Mouse (Mus musculus): ENCODE data around the gene Fmn2. TPM values are rescaled to one million over a fixed set of nuclear protein-coding genes. Genes with fewer than 3 reads are reported as not detected.
A peak's percentile ranks its signal among the peaks of the same experiment; 100 is the strongest.

The Fmn2 gene
- polyA plus RNA-seq, 1 experiment from 2014 or later: 2.4 TPM

DNA sequence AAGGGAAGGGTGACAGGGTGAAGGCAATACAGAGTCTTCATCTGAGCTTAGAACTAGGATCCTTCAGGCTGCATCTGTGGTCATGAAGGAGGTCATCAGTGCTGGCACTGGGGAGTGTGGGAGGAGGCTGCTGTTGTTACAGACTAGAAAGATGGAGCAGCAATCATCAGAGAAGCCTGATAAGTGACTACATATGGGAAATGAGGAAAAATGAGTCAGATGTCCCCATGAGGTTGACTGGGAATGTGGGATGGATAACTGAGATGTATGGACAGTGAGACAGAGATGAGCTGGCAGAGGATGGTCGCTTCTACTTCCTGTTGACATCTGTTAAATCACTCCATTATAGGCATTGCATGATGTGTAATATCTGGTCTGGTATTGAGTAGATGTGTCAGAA, 139.3 kb downstream of the Fmn2 start:
- H3K27ac ChIP-seq (replicated peaks): no peak overlapping the region
- no peak for DNase-seq (ENCODE audit: low spot score)
- no peaks in the 10 kb centered on the region for H3K36me3 ChIP-seq (replicated peaks)
- no peaks in the 10 kb centered on the region for H3K27me3 ChIP-seq (replicated peaks; ENCODE audit: low read depth, poor library complexity, severe bottlenecking)
- no peak overlapping the region for H3K4me3 ChIP-seq
- H3K4me1 ChIP-seq: no peaks in the 10 kb centered on the region
- 83% methylated on average over 1 of the region's 1 CpGs for WGBS
- no peaks in the 10 kb centered on the region for H3K9me3 ChIP-seq

DNA sequence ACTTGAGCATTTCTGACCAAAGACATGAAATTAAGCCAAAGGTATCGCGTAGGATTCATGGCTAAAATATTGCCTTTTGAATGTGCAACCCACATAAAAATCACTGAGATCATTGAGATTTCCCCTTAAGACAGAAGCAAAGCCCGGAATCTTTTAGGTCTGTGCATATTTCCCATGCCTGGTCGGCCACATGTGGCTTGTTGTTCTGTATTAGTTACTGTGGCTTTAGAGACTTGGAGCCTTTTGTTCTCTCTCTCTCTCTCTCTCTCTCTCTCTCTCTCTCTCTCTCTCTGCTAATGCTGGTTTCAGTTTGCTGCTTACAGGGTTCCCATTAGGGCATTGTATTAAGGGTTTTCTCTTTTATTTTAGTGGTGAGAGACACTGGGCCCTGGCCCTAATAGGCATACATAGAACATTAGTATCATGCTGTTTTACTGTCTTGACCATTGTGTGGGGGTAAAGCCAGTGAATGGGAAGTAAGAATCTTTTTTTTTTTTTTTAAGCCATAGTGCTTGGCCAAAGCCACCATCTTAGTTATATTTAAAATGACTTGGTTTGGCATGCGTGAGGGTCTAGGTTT, 141.9 kb downstream of the Fmn2 start:
- DNase-seq (ENCODE audit: low spot score): no peak
- no peaks in the 10 kb centered on the region for H3K27me3 ChIP-seq (replicated peaks; ENCODE audit: low read depth, poor library complexity, severe bottlenecking)
- no peak overlapping the region for H3K4me3 ChIP-seq
- WGBS: 79% methylated on average over 5 of the region's 5 CpGs
- no peaks in the 10 kb centered on the region for H3K4me1 ChIP-seq
- H3K9me3 ChIP-seq: no peaks in the 10 kb centered on the region
- H3K36me3 ChIP-seq (replicated peaks): no peaks in the 10 kb centered on the region
- no peak overlapping the region for H3K27ac ChIP-seq (replicated peaks)

DNA sequence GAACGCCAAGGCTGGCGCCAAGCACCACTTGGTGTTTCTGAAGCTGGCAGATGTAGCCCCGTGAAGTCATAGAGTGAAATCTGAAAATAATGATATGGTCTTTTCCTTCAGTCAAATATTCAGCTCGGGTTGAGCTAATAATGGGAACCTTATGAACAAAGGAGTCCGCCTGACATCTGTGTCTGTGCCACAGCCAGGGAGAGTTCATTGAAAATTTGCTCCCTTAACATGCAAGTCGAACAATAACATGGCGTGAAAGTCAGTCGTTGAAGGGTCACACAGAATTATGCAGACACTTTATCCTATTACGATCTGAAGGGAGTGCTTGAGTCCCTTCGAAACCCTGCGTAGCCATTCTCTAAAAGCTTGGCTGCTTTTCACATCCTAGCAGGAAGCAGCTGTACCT, 147.8 kb downstream of the Fmn2 start:
- 75% methylated on average over 11 of the region's 11 CpGs for WGBS
- H3K27ac ChIP-seq (replicated peaks): no peak overlapping the region
- peak; percentile 19 for DNase-seq (ENCODE audit: low spot score)

DNA sequence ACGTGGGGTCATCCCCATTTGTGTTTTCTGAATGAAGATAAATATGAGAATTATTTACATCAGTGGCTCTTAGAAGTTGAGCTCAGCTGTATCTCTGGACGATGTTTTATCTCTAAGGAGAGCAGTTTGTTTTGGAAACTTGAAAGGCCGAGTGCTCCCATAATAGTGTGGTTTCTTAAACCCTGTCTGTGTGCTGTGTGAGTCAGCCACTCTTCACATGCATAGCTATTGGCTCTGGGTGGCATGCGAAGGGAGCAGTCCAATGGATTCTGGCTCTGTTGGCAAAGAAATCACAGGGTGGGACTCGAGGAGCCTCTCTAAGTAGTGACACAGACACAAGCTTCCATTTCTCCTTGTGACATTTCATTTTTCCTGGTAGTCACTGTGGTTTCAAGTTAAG, 152.9 kb downstream of the Fmn2 start:
- peaks cover 10% of the 10 kb centered on the region for H3K4me1 ChIP-seq
- H3K9me3 ChIP-seq: no peaks in the 10 kb centered on the region
- no peak overlapping the region for H3K4me3 ChIP-seq
- no peaks in the 10 kb centered on the region for H3K36me3 ChIP-seq (replicated peaks)
- 72% methylated on average over 5 of the region's 5 CpGs for WGBS
- H3K27ac ChIP-seq (replicated peaks): no peak overlapping the region
- no peak for DNase-seq (ENCODE audit: low spot score)
- no peaks in the 10 kb centered on the region for H3K27me3 ChIP-seq (replicated peaks; ENCODE audit: low read depth, poor library complexity, severe bottlenecking)

More for the DNA sequence above, 147.8 kb downstream of the Fmn2 start:
- Histone ChIP-seq H3K27me3 (replicated peaks; ENCODE audit: low read depth, poor library complexity, severe bottlenecking) (no peaks in the 10 kb centered on the region), H3K36me3 (replicated peaks) (no peaks in the 10 kb centered on the region), H3K9me3 (no peaks in the 10 kb centered on the region), H3K4me1 (peaks cover 4% of the 10 kb centered on the region; the same call in 1 of the 2 replicates), H3K4me3 (no peak overlapping the region)

DNA sequence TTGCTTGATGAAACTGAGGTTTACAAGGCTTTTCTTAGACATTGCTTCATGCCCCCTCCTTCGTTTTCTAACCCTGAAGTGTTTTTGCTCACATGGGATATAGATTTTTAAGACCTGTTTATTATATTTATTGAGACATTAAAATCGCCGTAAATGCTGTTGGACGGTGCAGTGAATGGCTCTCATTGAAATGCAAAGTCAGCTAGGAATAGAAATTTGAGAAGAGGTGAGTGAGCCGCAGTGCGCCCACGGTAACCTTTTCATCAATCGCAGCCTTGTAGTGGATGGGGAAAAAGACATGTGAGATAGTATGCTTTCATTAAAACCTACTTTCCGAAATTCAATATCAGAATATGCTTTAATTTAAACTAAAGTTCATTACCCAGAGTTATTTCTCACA, 153.7 kb downstream of the Fmn2 start:
- WGBS: 63% methylated on average over 9 of the region's 9 CpGs
- no peaks in the 10 kb centered on the region for H3K9me3 ChIP-seq
- H3K4me1 ChIP-seq: peaks cover 10% of the 10 kb centered on the region
- no peak for DNase-seq (ENCODE audit: low spot score)
- H3K27ac ChIP-seq (replicated peaks): no peak overlapping the region
- no peaks in the 10 kb centered on the region for H3K27me3 ChIP-seq (replicated peaks; ENCODE audit: low read depth, poor library complexity, severe bottlenecking)
- no peak overlapping the region for H3K4me3 ChIP-seq
- H3K36me3 ChIP-seq (replicated peaks): no peaks in the 10 kb centered on the region

DNA sequence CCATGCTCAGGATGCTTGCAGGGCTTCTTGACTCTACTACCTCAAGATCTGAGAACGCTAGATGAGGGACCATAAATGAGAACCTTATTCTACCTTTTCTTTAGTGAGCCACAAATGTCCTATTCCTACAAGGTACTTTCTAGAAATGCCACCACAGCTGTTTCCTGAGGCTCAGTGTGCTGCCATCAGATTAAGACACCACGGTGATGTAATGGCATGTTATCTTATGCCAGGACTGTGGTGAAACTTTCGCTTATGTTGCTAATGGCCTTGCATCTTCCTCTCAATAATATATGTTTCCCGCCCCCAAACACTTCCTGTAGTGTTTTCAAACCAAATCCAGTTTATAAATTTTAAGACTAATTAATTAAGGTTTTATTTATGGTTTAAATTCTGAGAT, 154.9 kb downstream of the Fmn2 start:
- Histone ChIP-seq H3K36me3 (replicated peaks) (no peaks in the 10 kb centered on the region), H3K27me3 (replicated peaks; ENCODE audit: low read depth, poor library complexity, severe bottlenecking) (no peaks in the 10 kb centered on the region), H3K4me1 (peaks cover 10% of the 10 kb centered on the region), H3K27ac (replicated peaks) (no peak overlapping the region), H3K9me3 (no peaks in the 10 kb centered on the region), H3K4me3 (no peak overlapping the region)
- DNase-seq (ENCODE audit: low spot score): no peak
- WGBS: 86% methylated on average over 4 of the region's 4 CpGs

DNA sequence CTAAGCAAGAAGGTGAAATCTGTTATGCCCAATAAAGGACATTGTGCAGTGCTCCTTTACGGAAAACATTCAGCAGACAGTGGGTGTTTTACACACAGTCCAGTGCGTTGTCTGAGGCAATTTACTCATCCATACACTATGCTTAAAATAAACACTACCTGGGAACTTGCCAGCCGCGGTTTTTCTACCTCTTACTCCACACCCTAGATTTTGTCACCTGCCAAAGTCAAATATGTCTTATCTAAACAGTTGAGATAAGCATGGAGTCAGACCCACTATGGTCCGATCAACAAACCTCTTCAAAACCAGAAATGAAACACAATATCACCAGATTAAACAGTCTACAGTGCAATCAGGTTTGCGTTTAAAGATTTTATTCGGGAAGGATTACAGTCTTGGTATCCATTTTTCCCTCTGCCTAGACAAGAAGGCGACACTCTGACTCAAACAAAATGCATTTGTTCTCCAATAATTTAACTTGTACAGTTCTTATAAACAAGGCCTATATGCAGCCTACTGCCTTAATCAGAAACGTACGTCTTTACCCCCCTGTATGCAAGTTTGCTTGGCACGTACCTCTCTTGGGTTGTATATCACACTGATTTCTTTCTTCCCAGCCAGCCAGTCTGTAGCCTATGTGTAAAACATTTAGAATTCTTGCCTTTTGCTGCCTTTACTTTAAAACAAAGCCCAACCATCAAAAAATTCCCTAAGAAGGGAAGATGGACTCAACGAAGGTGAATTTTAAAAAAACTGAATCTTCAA, 158.0 kb downstream of the Fmn2 start:
- 86% methylated on average over 12 of the region's 12 CpGs for WGBS
- H3K27ac ChIP-seq (replicated peaks): no peak overlapping the region
- H3K4me3 ChIP-seq: no peak overlapping the region
- no peaks in the 10 kb centered on the region for H3K27me3 ChIP-seq (replicated peaks; ENCODE audit: low read depth, poor library complexity, severe bottlenecking)
- no peaks in the 10 kb centered on the region for H3K9me3 ChIP-seq
- H3K4me1 ChIP-seq: peaks cover 6% of the 10 kb centered on the region; the same call in 1 of the 2 replicates
- H3K36me3 ChIP-seq (replicated peaks): no peaks in the 10 kb centered on the region
- DNase-seq (ENCODE audit: low spot score): no peak

DNA sequence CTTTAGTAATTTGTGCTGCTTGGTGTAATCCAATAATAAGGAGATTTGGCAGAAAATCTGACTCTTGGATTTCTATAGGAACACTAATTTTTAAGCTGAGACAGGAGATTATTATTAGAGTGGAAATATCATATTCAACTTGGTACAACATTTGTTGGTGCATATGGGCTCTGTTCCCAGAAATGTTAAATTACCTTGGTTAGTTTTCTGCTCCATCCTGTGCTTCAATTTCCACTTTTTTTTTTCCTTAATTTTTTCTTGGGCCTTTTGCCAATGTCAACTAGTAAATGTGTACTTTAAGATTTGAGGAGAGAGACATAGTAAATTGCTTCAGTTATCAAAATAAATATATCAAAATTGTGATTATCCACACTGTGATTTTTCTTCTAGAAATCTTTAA, 163.5 kb downstream of the Fmn2 start:
- Histone ChIP-seq H3K36me3 (replicated peaks) (no peaks in the 10 kb centered on the region), H3K4me1 (no peaks in the 10 kb centered on the region), H3K27ac (replicated peaks) (no peak overlapping the region), H3K27me3 (replicated peaks; ENCODE audit: low read depth, poor library complexity, severe bottlenecking) (no peaks in the 10 kb centered on the region), H3K4me3 (no peak overlapping the region), H3K9me3 (no peaks in the 10 kb centered on the region)
- no peak for DNase-seq (ENCODE audit: low spot score)

DNA sequence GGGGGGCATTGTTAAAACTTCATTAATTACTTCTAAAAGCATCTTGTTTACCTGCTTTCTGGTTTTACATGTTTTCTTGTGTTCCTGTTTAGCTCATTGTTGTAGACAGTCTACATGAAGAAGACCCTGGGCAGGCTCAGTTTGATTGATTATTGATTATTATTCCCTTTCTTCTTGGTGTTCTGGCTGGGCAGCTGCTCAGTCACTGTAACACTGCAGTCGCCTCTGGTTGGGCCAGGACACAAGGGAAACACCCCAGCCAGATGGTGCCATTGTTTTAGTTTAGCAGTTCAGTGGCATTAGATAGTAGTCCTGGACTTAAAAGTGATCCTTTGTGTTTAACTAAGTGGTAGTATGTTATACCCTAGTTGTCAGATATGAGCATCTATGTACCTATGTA, 167.5 kb downstream of the Fmn2 start:
- no peak overlapping the region for H3K4me3 ChIP-seq
- no peak overlapping the region for H3K27ac ChIP-seq (replicated peaks)
- no peaks in the 10 kb centered on the region for H3K9me3 ChIP-seq
- 73% methylated on average over 1 of the region's 1 CpGs for WGBS
- H3K27me3 ChIP-seq (replicated peaks; ENCODE audit: low read depth, poor library complexity, severe bottlenecking): no peaks in the 10 kb centered on the region
- H3K4me1 ChIP-seq: no peaks in the 10 kb centered on the region
- no peaks in the 10 kb centered on the region for H3K36me3 ChIP-seq (replicated peaks)
- DNase-seq (ENCODE audit: low spot score): no peak

DNA sequence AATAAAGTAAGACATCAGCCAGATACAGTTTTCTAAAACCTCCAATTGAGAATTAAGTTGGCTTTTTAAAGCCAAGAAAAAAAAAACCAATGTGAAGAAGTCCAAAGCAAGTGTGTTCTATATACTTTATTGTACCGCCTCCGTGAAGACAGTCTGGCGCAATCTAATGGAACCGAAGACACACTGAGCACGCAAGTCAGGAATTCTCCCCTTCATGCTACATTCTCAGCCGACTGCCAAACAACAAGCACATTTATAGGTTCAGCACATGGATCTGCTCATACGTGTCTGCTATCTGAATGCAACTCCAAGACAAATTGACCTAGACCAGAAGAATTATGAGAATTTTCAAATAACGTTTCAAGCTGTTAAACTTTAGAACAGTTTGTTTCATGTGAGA, 169.2 kb downstream of the Fmn2 start:
- no peaks in the 10 kb centered on the region for H3K36me3 ChIP-seq (replicated peaks)
- no peaks in the 10 kb centered on the region for H3K27me3 ChIP-seq (replicated peaks; ENCODE audit: low read depth, poor library complexity, severe bottlenecking)
- WGBS: 94% methylated on average over 8 of the region's 8 CpGs
- no peak overlapping the region for H3K4me3 ChIP-seq
- no peaks in the 10 kb centered on the region for H3K9me3 ChIP-seq
- no peak overlapping the region for H3K27ac ChIP-seq (replicated peaks)
- no peaks in the 10 kb centered on the region for H3K4me1 ChIP-seq
- DNase-seq (ENCODE audit: low spot score): no peak

DNA sequence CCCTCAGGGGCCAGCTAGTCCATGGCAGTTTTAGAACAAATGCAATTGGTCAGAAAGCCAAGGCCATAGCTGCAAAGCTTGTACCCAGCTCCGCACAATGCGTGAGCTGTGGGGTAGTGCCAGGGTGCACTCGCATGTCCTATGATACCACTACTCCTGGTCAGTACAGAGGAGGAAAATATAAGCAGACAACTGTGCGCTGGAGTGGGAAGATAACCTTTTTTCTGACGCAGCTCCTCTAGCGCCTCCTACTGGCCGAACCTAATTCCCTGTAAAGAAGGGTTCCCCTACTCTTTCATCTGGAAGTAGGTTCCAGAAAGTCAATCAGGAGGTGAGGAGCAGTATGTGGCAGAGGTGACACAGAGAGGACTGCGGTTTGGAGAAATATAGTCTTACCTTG, 173.0 kb downstream of the Fmn2 start:
- DNase-seq (ENCODE audit: low spot score): no peak
- no peaks in the 10 kb centered on the region for H3K27me3 ChIP-seq (replicated peaks; ENCODE audit: low read depth, poor library complexity, severe bottlenecking)
- no peak overlapping the region for H3K27ac ChIP-seq (replicated peaks)
- 58% methylated on average over 8 of the region's 8 CpGs for WGBS
- H3K4me1 ChIP-seq: peaks cover 6% of the 10 kb centered on the region; the same call in 1 of the 2 replicates
- no peaks in the 10 kb centered on the region for H3K9me3 ChIP-seq
- H3K4me3 ChIP-seq: no peak overlapping the region
- no peaks in the 10 kb centered on the region for H3K36me3 ChIP-seq (replicated peaks)

DNA sequence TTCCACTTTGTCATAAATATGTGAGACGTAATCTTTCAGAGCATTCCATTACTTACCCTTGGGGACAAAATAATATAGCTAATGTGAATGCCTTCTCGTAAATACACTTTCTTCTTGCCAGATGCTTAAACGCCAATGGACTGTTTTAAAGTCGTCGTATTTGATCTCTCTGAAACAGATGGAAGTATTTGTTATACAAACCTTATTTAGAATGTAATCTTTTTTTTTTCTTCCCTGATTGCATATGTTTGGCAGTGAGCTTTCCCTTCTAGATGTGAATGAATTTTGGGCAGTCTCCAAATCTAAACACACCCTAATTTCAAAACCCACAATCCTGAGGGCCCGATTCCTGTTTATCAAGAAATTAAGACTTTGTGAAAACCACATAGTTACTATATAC, 173.7 kb downstream of the Fmn2 start:
- Histone ChIP-seq H3K4me1 (peaks cover 6% of the 10 kb centered on the region; the same call in 1 of the 2 replicates), H3K27ac (replicated peaks) (no peak overlapping the region), H3K36me3 (replicated peaks) (no peaks in the 10 kb centered on the region), H3K27me3 (replicated peaks; ENCODE audit: low read depth, poor library complexity, severe bottlenecking) (no peaks in the 10 kb centered on the region), H3K9me3 (no peaks in the 10 kb centered on the region), H3K4me3 (no peak overlapping the region)
- WGBS: 90% methylated on average over 6 of the region's 6 CpGs
- DNase-seq (ENCODE audit: low spot score): no peak

DNA sequence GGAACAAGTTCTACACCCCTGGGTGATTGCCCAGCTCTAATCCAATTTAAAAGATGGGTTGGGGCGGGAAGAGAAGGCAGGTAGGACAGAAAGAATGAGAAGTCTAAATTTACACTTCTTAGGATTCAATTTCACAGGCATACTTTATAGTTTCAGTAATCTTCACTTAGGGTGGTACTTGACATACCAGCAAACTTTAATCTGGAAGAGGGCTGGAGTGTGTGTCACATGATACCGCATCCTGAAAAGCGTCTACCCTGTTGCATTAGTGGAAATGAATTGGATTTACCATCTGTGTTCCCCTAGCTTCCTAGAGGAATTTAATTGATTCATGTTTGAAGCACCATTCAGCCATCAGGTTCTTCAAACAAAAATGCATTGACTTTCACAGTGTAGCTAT, 174.6 kb downstream of the Fmn2 start:
- Histone ChIP-seq H3K4me1 (peaks cover 6% of the 10 kb centered on the region; the same call in 1 of the 2 replicates), H3K27ac (replicated peaks) (no peak overlapping the region), H3K4me3 (no peak overlapping the region), H3K27me3 (replicated peaks; ENCODE audit: low read depth, poor library complexity, severe bottlenecking) (no peaks in the 10 kb centered on the region), H3K9me3 (no peaks in the 10 kb centered on the region), H3K36me3 (replicated peaks) (no peaks in the 10 kb centered on the region)
- WGBS: 72% methylated on average over 3 of the region's 3 CpGs
- DNase-seq (ENCODE audit: low spot score): no peak
